Mouse (Mus musculus) stomach, embryonic 16.5 days (tissue): ENCODE measurements around the gene Rap1gap2. TPM values are rescaled to one million over a fixed set of nuclear protein-coding genes. Genes with fewer than 3 reads are reported as not detected.
"Not testable (repeated sequence)": the region's sequence is repeated elsewhere in the genome, so short reads cannot be mapped to it uniquely, and the experiment has no call there.

Experiments
- ATAC-seq: fragments of 200-750 bp; cut with Nextera tagmentation; 2 replicates; pipeline ENCODE4 v1.8.0; 2017; ENCODE audit warnings: moderate number of reproducible peaks, moderate TSS enrichment; ENCODE audit not compliant: insufficient read depth, low FRiP score
- H3K27ac ChIP-seq: fragments of 300-500 bp; sonication (generic); 2 replicates; pipeline ENCODE4 v1.5.1; 2014; ENCODE audit warnings: low read length
- H3K27me3 ChIP-seq: fragments of 300-500 bp; sonication (generic); 2 replicates; pipeline ENCODE4 v1.6.1; 2014; ENCODE audit warnings: low read length, control low read depth, mixed read lengths; ENCODE audit not compliant: control insufficient read depth, insufficient read depth
- H3K36me3 ChIP-seq: fragments of 300-500 bp; sonication (generic); 2 replicates; pipeline ENCODE4 v1.6.1; 2014; ENCODE audit warnings: low read length; ENCODE audit not compliant: control insufficient read depth, insufficient read depth
- H3K4me1 ChIP-seq: fragments of 300-500 bp; sonication (generic); 2 replicates; pipeline ENCODE4 v1.6.1; 2014; ENCODE audit warnings: low read length, control low read depth, mixed read lengths; ENCODE audit not compliant: control insufficient read depth, insufficient read depth
- H3K4me2 ChIP-seq: fragments of 300-500 bp; sonication (generic); 2 replicates; pipeline ENCODE4 v1.6.1; 2014; ENCODE audit warnings: low read depth, low read length, mixed read lengths
- H3K4me3 ChIP-seq: fragments of 300-500 bp; sonication (generic); replicated peaks from 2 replicates; pipeline ENCODE4 v1.5.1; 2014; ENCODE audit warnings: mild to moderate bottlenecking, low read length
- H3K9ac ChIP-seq: fragments of 300-500 bp; sonication (generic); 2 replicates; pipeline ENCODE4 v1.6.1; 2014; ENCODE audit warnings: low read length
- H3K9me3 ChIP-seq: fragments of 300-500 bp; sonication (generic); replicated peaks from 2 replicates; pipeline ENCODE4 v1.6.1; 2016; ENCODE audit warnings: low read length, control low read depth; ENCODE audit not compliant: control insufficient read depth
- WGBS: fragments of 180-500 bp; shearing (Covaris S2); extraction: QIAGEN DNeasy Blood & Tissue Kit; methylation state at CpG from one replicate; pipeline ENCODE4 v1.1.7; 2014; 5-methylcytosine and 5-hydroxymethylcytosine counted together
- polyA plus RNA-seq: library from polyadenylated mRNA; unstranded; fragments of >200 nt; fragmentation: Nextera tagmentation; extraction: Ambion mirVana; gene quantifications from 2 replicates; pipeline ENCODE4 v1.2.1, GENCODE M21; 2015

The Rap1gap2 gene
- polyA plus RNA-seq, 1 experiment from 2014 or later, result 11.8 TPM

DNA sequence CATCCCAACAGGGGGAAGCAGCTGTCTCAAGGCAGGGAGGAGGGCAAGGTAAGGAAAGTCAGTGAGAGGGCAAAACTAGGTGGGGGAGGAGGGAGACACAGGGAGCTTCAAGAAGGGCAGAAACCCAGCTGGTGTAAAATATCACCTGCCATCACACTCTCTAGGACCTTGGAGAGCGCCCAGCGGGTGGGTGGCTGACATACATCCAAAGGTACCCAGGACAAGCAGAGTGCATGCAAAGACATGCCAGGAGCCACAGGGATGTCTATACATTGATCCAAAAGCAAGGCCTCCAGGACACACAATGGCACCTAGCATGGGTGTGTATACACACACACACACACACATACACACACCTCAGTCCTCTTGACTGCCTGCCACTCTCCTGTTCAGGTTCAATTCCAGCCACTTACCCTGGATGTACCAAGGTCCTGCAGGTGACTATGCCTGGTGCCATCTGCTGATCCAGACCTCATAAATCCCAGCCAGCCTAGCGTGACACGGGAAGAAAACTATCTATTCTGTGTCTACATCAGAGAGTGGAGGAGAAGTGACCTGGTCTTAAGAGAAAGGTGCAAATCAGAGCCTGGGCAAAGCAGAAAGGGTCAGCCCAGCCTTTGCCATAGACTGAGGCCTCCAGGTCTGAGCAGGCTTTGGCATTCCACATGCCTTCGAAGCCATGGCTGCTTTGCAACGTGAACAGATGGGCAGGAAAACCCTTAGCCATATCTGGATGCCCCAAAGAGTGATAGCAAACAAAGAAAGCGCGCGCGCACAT, 25.6 kb downstream of the Rap1gap2 start:
- Histone ChIP-seq H3K9ac (no peak overlapping the region), H3K36me3 (no peaks in the 10 kb centered on the region), H3K27ac (no peak overlapping the region), H3K4me1 (no peaks in the 10 kb centered on the region), H3K4me2 (no peak overlapping the region), H3K27me3 (peaks cover 23% of the 10 kb centered on the region), H3K4me3 (no peak overlapping the region), H3K9me3 (no peaks in the 10 kb centered on the region)
- ATAC-seq, result no peak
- 58% methylated on average over 10 of the region's 10 CpGs for WGBS

DNA sequence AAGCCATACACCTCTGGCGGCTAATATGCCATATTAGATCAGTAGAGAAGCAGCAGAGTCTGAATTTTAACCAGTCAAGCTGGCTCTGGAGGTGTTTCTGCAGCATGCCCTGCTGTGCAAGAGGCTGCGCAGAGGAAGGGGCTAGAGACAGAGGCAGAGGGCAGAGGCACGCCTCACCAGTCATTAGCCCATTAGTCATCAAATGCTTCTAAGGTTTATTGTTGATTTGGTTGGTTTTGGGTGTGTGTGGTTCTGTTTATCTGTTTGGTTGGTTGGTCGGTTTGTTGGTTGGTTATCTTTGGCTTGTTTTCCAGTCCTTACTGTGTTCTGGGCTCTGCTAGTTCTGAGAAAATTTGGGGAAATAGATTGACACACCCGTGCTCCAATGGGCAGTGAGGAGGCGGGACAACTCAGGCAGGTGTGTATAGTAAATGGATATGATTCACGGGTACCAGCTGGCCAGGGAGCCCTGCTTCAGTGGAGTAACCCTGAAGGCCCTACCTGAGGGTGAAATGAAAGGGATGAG, 26.8 kb downstream of the Rap1gap2 start:
- Histone ChIP-seq H3K9ac (no peak overlapping the region), H3K4me2 (no peak overlapping the region), H3K4me1 (no peaks in the 10 kb centered on the region), H3K9me3 (no peaks in the 10 kb centered on the region), H3K4me3 (no peak overlapping the region), H3K27me3 (peaks cover 10% of the 10 kb centered on the region), H3K27ac (no peak overlapping the region), H3K36me3 (no peaks in the 10 kb centered on the region)
- no peak for ATAC-seq
- WGBS, result 66% methylated on average over 7 of the region's 7 CpGs

- WGBS, result 68% methylated on average over 3 of the region's 3 CpGs
- Histone ChIP-seq H3K36me3 (no peaks in the 10 kb centered on the region), H3K9ac (no peak overlapping the region), H3K9me3 (no peaks in the 10 kb centered on the region), H3K4me3 (no peak overlapping the region), H3K27me3 (no peaks in the 10 kb centered on the region), H3K4me2 (no peak overlapping the region), H3K4me1 (no peaks in the 10 kb centered on the region), H3K27ac (no peak overlapping the region)
- no peak for ATAC-seq
These were observed 28.3 kb downstream of the Rap1gap2 start for GRCm38 (mm10) chr11:74582464-74582863.

- not testable (repeated sequence) for H3K9me3 ChIP-seq, H3K9ac ChIP-seq, H3K36me3 ChIP-seq, H3K4me3 ChIP-seq, H3K27me3 ChIP-seq, H3K4me1 ChIP-seq, H3K27ac ChIP-seq, H3K4me2 ChIP-seq, ATAC-seq
- WGBS, result 52% methylated on average over 4 of the region's 4 CpGs
These were observed 29.4 kb downstream of the Rap1gap2 start for GRCm38 (mm10) chr11:74581333-74581732.

DNA sequence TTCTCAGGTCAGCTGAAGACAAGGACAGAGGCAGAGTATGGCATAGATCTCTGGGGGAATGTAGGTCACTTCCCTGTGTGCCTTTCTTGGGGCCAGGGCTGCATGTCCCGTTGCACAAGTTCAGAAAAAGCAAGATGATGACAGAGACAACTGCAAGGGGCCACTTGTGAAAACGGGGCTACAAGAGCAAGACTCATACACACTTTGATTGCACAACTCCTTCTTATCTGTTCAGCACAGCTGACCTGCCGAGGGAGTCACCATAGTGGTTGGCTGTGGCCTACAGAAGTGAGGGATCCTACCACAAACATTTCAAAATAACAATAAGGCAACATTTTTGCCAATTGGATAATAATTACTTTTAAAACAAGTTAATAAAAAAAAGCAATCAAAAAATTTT, 33.6 kb downstream of the Rap1gap2 start:
- WGBS, result 50% methylated on average over 3 of the region's 3 CpGs
- Histone ChIP-seq H3K9ac (no peak overlapping the region), H3K4me3 (no peak overlapping the region), H3K4me2 (no peak overlapping the region), H3K9me3 (no peaks in the 10 kb centered on the region), H3K36me3 (no peaks in the 10 kb centered on the region), H3K4me1 (no peaks in the 10 kb centered on the region), H3K27me3 (no peaks in the 10 kb centered on the region), H3K27ac (no peak overlapping the region)
- ATAC-seq, result no peak

- 80% methylated on average over 3 of the region's 3 CpGs for WGBS
- no peaks in the 10 kb centered on the region for H3K27me3 ChIP-seq
- no peak for ATAC-seq
These were observed 34.8 kb downstream of the Rap1gap2 start for GRCm38 (mm10) chr11:74575940-74576339.

DNA sequence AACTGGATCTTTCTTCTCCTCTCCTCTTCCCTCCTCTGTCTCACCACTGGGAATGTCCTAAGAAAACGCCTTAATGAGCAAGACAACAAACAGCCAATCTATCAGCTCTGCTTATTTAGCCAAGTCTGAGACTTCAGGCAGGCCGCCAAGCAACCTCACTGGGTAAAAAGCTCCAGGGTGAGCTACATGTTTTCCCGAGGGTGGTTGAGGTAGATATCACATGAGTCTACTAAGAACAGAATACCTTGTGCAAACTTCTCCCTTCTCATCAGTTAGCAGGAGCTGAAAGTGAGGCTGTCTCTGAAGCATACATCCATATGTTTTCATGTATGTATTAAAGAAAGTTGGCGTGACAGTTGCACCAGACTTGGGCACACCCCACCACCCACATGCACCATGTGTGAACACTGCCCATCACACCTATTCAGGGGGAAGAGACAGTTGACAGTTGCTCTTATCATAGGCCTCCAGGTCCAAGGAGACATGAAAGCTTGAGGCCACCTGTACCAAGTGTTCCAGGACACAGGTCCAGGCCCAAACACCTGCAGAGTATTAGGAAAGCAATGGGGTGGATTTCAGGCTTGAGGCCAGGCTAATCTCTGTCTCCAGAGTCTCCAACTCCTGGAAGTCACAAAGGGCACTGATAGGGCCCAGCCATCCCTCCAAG, 35.8 kb downstream of the Rap1gap2 start:
- no peaks in the 10 kb centered on the region for H3K27me3 ChIP-seq
- ATAC-seq, result no peak
- H3K4me2 ChIP-seq, result no peak overlapping the region
- H3K27ac ChIP-seq, result no peak overlapping the region
- H3K4me3 ChIP-seq, result no peak overlapping the region
- H3K4me1 ChIP-seq, result no peaks in the 10 kb centered on the region
- H3K36me3 ChIP-seq, result no peaks in the 10 kb centered on the region
- H3K9me3 ChIP-seq, result no peaks in the 10 kb centered on the region
- 60% methylated on average over 4 of the region's 4 CpGs for WGBS
- H3K9ac ChIP-seq, result no peak overlapping the region

More at GRCm38 (mm10) chr11:74575940-74576339, 34.8 kb downstream of the Rap1gap2 start:
- H3K9ac ChIP-seq, result no peak overlapping the region
- H3K9me3 ChIP-seq, result no peaks in the 10 kb centered on the region
- H3K4me1 ChIP-seq, result no peaks in the 10 kb centered on the region
- no peak overlapping the region for H3K4me2 ChIP-seq
- no peaks in the 10 kb centered on the region for H3K36me3 ChIP-seq
- no peak overlapping the region for H3K27ac ChIP-seq
- H3K4me3 ChIP-seq, result no peak overlapping the region

DNA sequence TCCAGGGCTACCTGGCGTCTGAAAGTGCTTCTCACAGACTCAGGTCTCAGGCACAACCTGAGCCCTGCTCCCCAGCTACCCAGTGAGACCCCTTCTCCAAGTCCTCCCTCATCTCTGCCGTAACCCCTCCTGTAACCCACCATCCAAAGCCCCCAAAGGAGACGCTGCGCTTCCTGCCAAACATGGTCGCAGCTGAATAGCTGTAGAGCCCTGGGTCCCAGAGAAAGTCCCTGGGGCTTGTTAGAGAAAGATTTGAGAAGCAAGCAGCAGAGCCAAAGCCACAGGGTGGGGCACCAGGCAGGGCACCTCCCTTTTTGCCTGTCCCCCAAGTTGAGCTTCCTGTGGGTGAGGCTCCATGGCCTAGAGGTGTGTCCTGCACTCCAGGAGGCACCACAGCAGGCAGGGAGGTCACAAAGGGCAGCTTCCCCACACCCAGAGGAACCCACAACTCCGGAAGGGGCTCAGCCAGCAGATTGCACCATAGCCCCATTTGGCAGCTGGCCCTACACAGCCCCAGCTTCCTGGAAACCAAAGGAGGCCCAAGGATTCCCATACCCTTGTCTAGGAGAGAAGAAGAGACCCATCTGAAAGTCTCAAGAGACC, 38.2 kb downstream of the Rap1gap2 start:
- no peaks in the 10 kb centered on the region for H3K36me3 ChIP-seq
- no peaks in the 10 kb centered on the region for H3K9me3 ChIP-seq
- H3K27ac ChIP-seq, result no peak overlapping the region
- peak; percentile 61 for ATAC-seq
- no peaks in the 10 kb centered on the region for H3K27me3 ChIP-seq
- 0 out of 2 replicates have a peak overlapping the region, but pooled peaks have one; percentile 12 for H3K4me2 ChIP-seq
- no peaks in the 10 kb centered on the region for H3K4me1 ChIP-seq
- H3K9ac ChIP-seq, result no peak overlapping the region
- 0 out of 2 replicates have a peak overlapping the region, but pooled peaks have one; percentile 7 for H3K4me3 ChIP-seq
- WGBS, result 65% methylated on average over 6 of the region's 6 CpGs

- Histone ChIP-seq H3K4me1 (no peaks in the 10 kb centered on the region), H3K27me3 (no peaks in the 10 kb centered on the region), H3K27ac (no peak overlapping the region), H3K9ac (no peak overlapping the region), H3K36me3 (no peaks in the 10 kb centered on the region), H3K4me3 (no peak overlapping the region), H3K4me2 (no peak overlapping the region), H3K9me3 (no peaks in the 10 kb centered on the region)
- 68% methylated on average over 6 of the region's 6 CpGs for WGBS
- ATAC-seq, result no peak
These were observed 41.0 kb downstream of the Rap1gap2 start for GRCm38 (mm10) chr11:74569735-74570134.
